Mouse (Mus musculus): ENCODE measurements around the gene Dnase2a. TPM values are rescaled to one million over a fixed set of nuclear protein-coding genes. Genes with fewer than 3 reads are reported as not detected.

Dnase2a gene
- total RNA-seq (2021), result 1 to 10 TPM; 5.7 to 6.9 TPM
- long read RNA-seq, experiment 1, partial matches to known transcripts, result 1 of 5 reads
- long read RNA-seq, experiment 1, other reads (novel, unspliced or antisense), result 3 of 5 reads
- long read RNA-seq, experiment 2, partial matches to known transcripts, result 1 of 3 reads
- long read RNA-seq, experiment 2, other reads (novel, unspliced or antisense), result 2 of 3 reads

DNA sequence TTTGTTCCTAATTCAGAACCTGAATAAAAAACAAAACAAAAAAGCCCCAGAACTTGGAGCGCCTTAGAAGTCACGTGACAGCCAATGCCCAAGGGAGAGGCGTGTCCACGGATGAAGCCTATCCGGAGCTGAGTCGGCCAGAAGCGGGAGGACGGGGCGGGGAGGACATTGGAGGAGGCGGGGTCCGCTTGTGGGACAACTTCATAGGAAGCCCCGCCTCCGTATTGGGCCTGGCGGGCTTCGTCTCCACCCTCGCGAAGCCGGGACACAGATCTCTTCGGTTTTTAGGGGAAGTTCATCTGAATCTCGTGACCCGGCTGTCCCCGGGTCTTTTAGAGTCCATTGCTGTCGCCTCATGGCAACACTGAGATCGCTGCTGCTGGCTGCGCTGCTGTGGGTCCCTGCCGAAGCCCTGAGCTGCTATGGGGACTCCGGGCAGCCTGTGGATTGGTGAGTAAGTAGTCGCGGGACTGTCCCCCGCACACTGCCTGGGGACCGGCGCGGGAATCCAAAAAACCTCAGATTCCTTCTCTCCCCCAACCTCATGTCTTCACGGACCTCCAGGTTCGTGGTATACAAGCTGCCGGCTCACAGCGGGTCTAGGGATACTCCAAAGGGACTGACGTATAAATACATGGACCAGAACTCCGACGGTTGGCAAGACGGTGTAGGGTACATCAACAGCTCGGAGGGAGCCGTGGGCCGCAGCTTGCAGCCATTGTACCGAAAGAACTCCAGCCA is at the start of gene Dnase2a:
Gene Dnase2a (plus strand): TSS at position 140 of the 741 bp plus-strand sequence.
- peak; percentile 98 for DNase-seq
- intact Hi-C loops (cut with DNase I; ENCODE audit: low total_unique reads), result no loop called here

DNA sequence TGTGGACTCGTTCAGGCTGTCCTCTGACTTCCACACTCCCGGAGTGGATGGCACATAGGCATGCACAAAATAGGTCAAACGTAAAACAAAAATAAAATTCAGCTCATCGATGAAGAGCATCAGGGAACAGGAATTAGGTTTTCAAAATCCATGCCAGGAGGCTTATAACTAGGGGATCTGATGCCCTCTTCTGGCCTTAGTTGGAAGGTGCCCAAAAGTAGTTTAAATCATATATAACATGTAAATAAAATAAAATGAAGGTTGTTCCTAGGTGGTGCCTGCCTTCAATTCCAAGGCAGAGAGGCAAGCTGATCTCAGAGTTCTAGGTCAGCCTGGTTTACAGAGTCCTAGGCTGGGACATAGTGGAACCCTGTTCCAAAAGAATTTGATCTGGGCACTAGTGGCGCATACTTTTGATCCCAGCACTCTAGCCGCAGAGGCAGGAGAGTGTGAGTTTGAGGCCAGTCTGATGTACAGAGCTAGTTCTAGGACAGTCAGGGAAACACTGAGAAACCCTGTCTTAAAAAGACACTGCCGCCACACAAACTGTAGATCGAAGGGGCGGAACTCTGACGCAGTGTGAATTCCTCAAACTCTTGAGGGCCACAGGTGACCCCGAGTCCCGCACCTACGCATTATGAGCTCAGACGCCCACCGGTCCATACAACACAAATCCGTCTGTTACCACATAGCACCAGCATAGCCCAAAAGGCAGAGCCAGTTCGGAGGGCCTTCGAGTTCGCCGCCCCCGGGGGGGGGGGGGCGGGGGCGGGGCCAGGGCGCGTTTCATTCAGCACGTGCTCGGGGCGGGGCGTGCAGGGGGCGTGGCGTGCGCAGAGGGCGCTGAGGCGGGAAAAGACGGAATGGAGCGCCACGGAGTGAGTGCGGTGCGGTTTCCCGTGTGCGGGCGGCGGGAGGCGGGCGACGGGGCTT is 36.7 kb upstream of the Dnase2a start, which contains the start of gene Syce2:
Gene Syce2 (plus strand): TSS at position 736 of the 933 bp plus-strand sequence.
- DNase-seq, result peak; percentile 80
- intact Hi-C loops (cut with DNase I; ENCODE audit: low total_unique reads), result no loop called here

- DNase-seq, result peak; percentile 38
- intact Hi-C loops (cut with DNase I; ENCODE audit: low total_unique reads), result no loop called here
These were observed 35.9 kb upstream of the Dnase2a start for GRCm38 (mm10) chr8:84872309-84872965.

DNA sequence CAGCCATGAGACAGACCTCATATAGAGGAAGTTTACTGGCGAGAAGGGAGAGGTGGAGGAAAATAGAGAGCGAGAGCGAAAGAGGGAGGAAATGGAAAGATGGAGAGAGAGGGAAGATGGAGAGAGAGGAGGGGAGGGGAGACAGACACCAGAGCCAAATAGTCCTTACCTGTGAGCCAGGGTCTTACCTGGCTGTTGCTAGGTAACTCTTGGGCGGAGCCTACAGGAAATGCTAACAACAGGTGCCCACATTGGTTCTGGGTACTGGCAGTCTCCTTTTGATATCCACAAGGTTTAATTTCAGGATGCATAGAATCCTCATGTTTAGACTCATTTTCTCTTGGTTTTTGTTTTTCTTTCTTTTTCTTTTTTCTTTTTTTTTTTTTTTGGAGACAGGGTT is 35.3 kb upstream of the Dnase2a start:
- intact Hi-C loops (cut with DNase I; ENCODE audit: low total_unique reads), result no loop called here
- DNase-seq, result no peak

DNA sequence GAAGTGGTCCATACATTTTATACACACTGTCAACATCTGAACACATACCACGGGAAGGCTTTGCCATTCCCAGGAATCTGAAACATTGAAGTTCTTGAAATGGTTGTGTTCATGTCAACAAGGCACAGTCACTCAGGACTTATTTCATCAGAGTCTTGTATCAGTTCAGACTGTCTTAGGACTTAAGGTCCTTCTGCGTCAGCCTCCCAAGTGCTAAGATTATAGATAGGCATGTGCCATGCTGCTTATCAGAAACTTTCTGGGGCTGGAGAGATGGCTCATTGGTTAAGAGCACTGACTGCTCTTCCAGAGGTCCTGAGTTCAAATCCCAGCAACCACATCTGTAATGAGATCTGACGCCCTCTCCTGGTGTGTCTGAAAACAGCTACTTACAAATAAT is 34.0 kb upstream of the Dnase2a start:
- DNase-seq, result no peak
- intact Hi-C loops (cut with DNase I; ENCODE audit: low total_unique reads), result no loop called here

GRCm38 (mm10) chr8:84877297-84878035 is 30.9 kb upstream of the Dnase2a start:
- intact Hi-C loops (cut with DNase I; ENCODE audit: low total_unique reads), result no loop called here
- DNase-seq, result no peak

GRCm38 (mm10) chr8:84878915-84879314 is 29.4 kb upstream of the Dnase2a start:
- no peak for DNase-seq
- intact Hi-C loops (cut with DNase I; ENCODE audit: low total_unique reads), result no loop called here

- DNase-seq, result no peak
- intact Hi-C loops (cut with DNase I; ENCODE audit: low total_unique reads), result no loop called here
These were observed 23.6 kb upstream of the Dnase2a start for GRCm38 (mm10) chr8:84884728-84885127.

GRCm38 (mm10) chr8:84888280-84888679 is 20.1 kb upstream of the Dnase2a start:
- no peak for DNase-seq
- intact Hi-C loops (cut with DNase I; ENCODE audit: low total_unique reads), result no loop called here

DNA sequence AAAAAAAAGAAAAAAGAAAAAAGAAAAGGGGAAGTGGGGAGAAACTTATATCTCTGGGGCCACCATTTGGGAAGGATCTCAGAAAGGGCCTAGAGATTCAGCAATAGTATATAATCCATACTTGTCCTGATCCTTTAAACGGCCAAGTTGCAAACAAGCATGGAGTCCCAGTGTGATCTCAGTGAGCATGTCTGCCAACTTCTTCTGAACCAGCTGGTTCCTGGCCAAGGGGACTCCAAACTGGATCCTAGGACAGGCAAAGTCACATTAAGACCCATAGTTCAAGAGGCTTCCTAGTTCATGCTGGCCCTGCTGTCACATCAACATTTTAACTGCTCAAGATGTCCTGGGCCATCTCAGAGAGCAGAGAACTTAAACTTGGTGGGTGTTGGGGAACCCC is 19.2 kb upstream of the Dnase2a start:
- intact Hi-C loops (cut with DNase I; ENCODE audit: low total_unique reads), result no loop called here
- DNase-seq, result no peak

DNA sequence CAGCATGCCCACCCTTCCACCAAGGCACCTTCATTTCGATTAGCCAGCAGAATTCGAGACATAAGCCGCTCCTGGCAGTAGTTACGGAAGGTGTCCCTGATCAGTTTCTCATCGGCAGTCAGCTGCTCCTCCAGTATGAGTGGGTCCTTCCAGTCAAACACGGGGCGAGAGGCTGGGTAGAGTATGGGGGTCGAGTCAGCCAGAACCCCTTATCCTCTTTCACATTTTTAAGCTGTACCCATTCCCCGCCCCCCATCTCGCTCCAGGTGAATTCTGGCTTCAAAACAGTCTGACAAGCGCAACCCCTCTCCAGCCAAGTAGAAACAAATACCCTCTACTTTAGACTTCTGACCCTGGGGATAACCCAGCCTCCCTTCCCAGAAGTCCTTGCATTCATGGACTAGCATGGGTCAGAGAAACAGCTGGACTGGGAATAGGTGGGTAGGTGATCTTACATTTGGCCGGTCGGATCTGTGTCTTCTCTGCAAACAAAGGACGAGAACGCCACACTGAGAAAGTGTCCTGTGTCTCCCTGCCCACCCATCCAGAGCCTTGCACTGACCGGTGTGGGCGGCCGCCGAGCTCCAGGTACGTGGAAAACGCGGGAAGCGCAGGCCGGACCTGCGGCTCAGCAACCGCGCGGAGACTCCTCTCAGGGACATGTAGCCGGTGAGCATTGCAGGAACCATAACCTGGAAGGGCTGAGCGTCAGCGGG is 15.2 kb upstream of the Dnase2a start:
- intact Hi-C loops (cut with DNase I; ENCODE audit: low total_unique reads), result loop anchor here (5.0 kb wide), 1 partner anchor 41 kb away; no protein-coding TSS in a partner anchor
- DNase-seq, result no peak

DNA sequence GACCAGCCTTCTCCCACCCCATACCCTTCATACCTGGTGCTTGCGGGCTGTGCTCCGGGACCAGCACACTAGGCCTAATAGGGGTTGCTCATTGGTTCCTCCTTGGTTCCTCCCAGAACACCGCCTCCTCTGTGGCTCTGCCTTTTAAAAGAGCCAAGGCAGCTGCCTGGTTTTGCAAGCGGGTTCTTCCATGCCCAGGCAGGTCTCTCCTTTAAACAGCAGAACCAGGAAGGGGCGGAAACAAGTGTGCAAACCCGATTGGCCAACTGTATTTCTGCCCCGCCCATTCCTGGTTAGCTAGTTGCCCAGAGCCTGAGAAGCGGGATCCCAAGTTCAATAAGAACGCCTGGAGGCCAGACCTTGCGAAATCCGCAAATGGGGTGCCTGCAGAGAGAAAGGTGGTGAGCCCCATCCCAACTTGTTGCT is 14.6 kb upstream of the Dnase2a start, which contains the start of gene Gcdh:
Gene Gcdh (minus strand): TSS at position 213 of the 426 bp plus-strand sequence.
- intact Hi-C loops (cut with DNase I; ENCODE audit: low total_unique reads), result loop anchor here (5.0 kb wide), 1 partner anchor 41 kb away; no protein-coding TSS in a partner anchor
- peak; percentile 88 for DNase-seq

DNA sequence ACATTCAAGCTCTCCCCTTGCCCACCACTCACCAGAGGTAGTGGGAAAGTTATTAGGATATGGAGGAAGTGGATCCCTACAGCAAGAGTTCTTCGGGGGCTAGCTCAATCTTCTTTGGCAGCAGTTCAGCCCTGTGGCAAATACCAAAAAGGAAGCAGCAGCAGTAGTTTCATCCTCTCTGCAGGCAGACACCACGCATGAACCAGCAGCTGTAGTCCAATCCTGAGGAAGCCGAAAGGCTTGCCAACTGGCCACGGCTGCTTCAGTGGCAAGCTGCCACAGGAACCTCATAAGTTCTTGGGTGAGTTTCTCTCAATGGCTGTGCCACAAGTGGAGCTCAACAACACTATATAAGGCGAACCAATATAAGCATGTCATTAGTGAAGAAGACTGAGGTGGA is 12.4 kb upstream of the Dnase2a start:
- intact Hi-C loops (cut with DNase I; ENCODE audit: low total_unique reads), result no loop called here
- DNase-seq, result no peak

- no peak for DNase-seq
These were observed 7.3 kb upstream of the Dnase2a start for GRCm38 (mm10) chr8:84901071-84901470.

GRCm38 (mm10) chr8:84901752-84902151 is 6.6 kb upstream of the Dnase2a start, which contains the start of gene Klf1:
TSS of gene Klf1 (plus strand) at chr8:84901928.
- DNase-seq, result no peak
- intact Hi-C loops (cut with DNase I; ENCODE audit: low total_unique reads), result no loop called here

More at GRCm38 (mm10) chr8:84901071-84901470, 7.3 kb upstream of the Dnase2a start:
- intact Hi-C loops (cut with DNase I; ENCODE audit: low total_unique reads), result no loop called here

GRCm38 (mm10) chr8:84902367-84902919 is 5.9 kb upstream of the Dnase2a start:
- intact Hi-C loops (cut with DNase I; ENCODE audit: low total_unique reads), result no loop called here
- DNase-seq, result no peak

DNA sequence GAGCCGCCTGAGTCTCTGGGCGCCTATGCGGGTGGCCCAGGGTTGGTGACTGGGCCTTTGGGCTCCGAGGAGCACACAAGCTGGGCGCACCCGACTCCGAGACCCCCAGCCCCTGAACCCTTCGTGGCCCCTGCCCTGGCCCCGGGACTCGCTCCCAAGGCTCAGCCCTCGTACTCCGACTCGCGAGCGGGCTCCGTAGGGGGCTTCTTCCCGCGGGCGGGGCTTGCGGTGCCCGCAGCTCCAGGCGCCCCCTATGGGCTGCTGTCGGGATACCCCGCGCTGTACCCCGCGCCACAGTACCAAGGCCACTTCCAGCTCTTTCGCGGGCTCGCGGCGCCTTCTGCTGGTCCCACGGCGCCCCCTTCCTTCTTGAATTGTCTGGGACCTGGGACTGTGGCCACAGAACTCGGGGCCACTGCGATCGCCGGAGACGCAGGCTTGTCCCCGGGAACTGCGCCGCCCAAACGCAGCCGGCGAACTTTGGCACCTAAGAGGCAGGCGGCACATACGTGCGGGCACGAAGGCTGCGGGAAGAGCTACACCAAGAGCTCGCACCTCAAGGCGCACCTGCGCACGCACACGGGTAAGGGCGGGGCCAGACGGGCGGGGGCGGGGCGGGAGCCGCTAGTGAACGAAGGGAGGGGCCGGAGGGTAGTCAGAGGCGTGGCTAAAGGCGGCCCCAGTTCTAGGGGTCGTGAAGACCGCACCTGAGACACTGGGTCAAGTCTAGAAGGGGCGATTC is 5.3 kb upstream of the Dnase2a start:
- DNase-seq, result peak; percentile 93
- intact Hi-C loops (cut with DNase I; ENCODE audit: low total_unique reads), result no loop called here

Data from gastrocnemius, postnatal 14 days (tissue).